In genomic region chr7:65862473-65863176, GRCm38 (mm10) we compare ENCODE assay signal across 9 mouse cellular contexts. TPM values are rescaled to one million over a fixed set of nuclear protein-coding genes. Genes with fewer than 3 reads are reported as not detected.
DNase-seq lines count a peak whose midpoint lies in the region; ATAC-seq and TF ChIP-seq lines count a peak whose summit lies in the region.
"Had no signal": no experiment of that assay in that cellular context is flagged by ENCODE, and none has a peak within 500 bp of the region (broad histone marks: within the 10 kb centered on the region; RNA-seq: fewer than 3 reads in every experiment).

No protein-coding gene starts in this region.

- TF ChIP-seq POLR2A in ES-Bruce4 (IDR thresholded peaks at IDR 0.05; ENCODE audit: insufficient read depth, low read length), result no peak

- peak overlapping the region; percentile 98 for H3K9ac ChIP-seq in ES-Bruce4 (ENCODE audit: low read depth, poor library complexity, severe bottlenecking)
- no peak overlapping the region for H3K9ac ChIP-seq in liver, embryonic 14.5 days (replicated peaks)

- WGBS in hindbrain, embryonic 10.5 days, result 3% methylated on average over 61 of the region's 61 CpGs
- 6% methylated on average over 61 of the region's 61 CpGs for WGBS in liver, embryonic 14.5 days (ENCODE audit: insufficient replicate concordance)

- no peak for TF ChIP-seq CTCF in ES-Bruce4 (IDR thresholded peaks at IDR 0.05; ENCODE audit: low read depth, low read length)
- no peak for TF ChIP-seq CTCF in liver, embryonic 14.5 days (IDR thresholded peaks at IDR 0.05; ENCODE audit: low read depth)

- H3K27ac ChIP-seq in ES-Bruce4 (ENCODE audit: insufficient read depth, low read length), result no peak overlapping the region
- H3K27ac ChIP-seq in hindbrain, embryonic 10.5 days, result peak overlapping the region; percentile 80
- no peak overlapping the region for H3K27ac ChIP-seq in liver, embryonic 14.5 days

- H3K36me3 ChIP-seq in ES-Bruce4 (ENCODE audit: control insufficient read depth, insufficient read depth, low read length, poor library complexity, severe bottlenecking), result no peaks in the 10 kb centered on the region
- no peaks in the 10 kb centered on the region for H3K36me3 ChIP-seq in hindbrain, embryonic 10.5 days
- no peaks in the 10 kb centered on the region for H3K36me3 ChIP-seq in liver, embryonic 14.5 days (replicated peaks; ENCODE audit: control insufficient read depth, insufficient read depth, low read depth)

- H3K4me3 ChIP-seq in ES-Bruce4 (ENCODE audit: low read depth, low read length), result peak overlapping the region; percentile 63
- H3K4me3 ChIP-seq in hindbrain, embryonic 10.5 days, result peak overlapping the region; percentile 70
- H3K4me3 ChIP-seq in liver, embryonic 14.5 days (ENCODE audit: insufficient read depth in 1 of 2, low read depth in 2 of 2, low read length in 2 of 2), result peak overlapping the region; percentile 17 to 49

- no peak for ATAC-seq in liver, embryonic 14.5 days (ENCODE audit: insufficient read depth)

- DNase-seq in embryo, embryonic 9.5 days (ENCODE audit: extremely low spot score), result peak; percentile 28
- DNase-seq in embryo, embryonic 10 days (ENCODE audit: low spot score), result no peak
- DNase-seq in hindbrain, embryonic 10.5 days (ENCODE audit: low spot score), result peak; percentile 26
- no peak for DNase-seq in liver, embryonic 14.5 days (ENCODE audit: low read depth in 3 of 3, low spot score in 3 of 3)
- DNase-seq in Muller cell, postnatal 12 days (ENCODE audit: inconsistent ontology term), result no peak
- no peak for DNase-seq in layer of hippocampus, adult 8-10 months (ENCODE audit: low spot score in 2 of 2)
- DNase-seq in urinary bladder, postnatal 10 days (ENCODE audit: low spot score), result no peak

- no peaks in the 10 kb centered on the region for H3K4me1 ChIP-seq in ES-Bruce4 (ENCODE audit: control insufficient read depth, insufficient read depth, low read length)
- peaks cover 28% of the 10 kb centered on the region for H3K4me1 ChIP-seq in hindbrain, embryonic 10.5 days (replicated peaks)
- no peaks in the 10 kb centered on the region for H3K4me1 ChIP-seq in liver, embryonic 14.5 days (replicated peaks; ENCODE audit: control insufficient read depth in 2 of 2, insufficient read depth in 2 of 2, low read length in 1 of 2)

- H3K4me2 ChIP-seq in liver, embryonic 14.5 days (ENCODE audit: low read depth), result peak overlapping the region; percentile 63

- 0 out of 2 replicates have a peak, but pooled peaks cover 3% of the 10 kb centered on the region for H3K27me3 ChIP-seq in ES-Bruce4 (ENCODE audit: control insufficient read depth, insufficient read depth, low read length, poor library complexity, severe bottlenecking)
- peaks cover 64% of the 10 kb centered on the region for H3K27me3 ChIP-seq in hindbrain, embryonic 10.5 days (ENCODE audit: insufficient read depth, poor library complexity, severe bottlenecking)
- H3K27me3 ChIP-seq in liver, embryonic 14.5 days (ENCODE audit: control insufficient read depth, insufficient read depth, low read length), result peaks cover 58% of the 10 kb centered on the region

- no peaks in the 10 kb centered on the region for H3K9me3 ChIP-seq in ES-Bruce4 (replicated peaks; ENCODE audit: control insufficient read depth, insufficient read depth, low read length, poor library complexity, severe bottlenecking)
- H3K9me3 ChIP-seq in hindbrain, embryonic 10.5 days, result no peaks in the 10 kb centered on the region
- H3K9me3 ChIP-seq in liver, embryonic 14.5 days (ENCODE audit: control insufficient read depth, low read length), result no peaks in the 10 kb centered on the region

- TF ChIP-seq EP300 in ES-Bruce4 (IDR thresholded peaks at IDR 0.05; ENCODE audit: insufficient read depth, low read depth, low read length), result no peak
- TF ChIP-seq EP300 in liver, embryonic 14.5 days (IDR thresholded peaks at IDR 0.05; ENCODE audit: low read depth), result no peak

RNA-seq across cellular contexts. Expression of gene Pcsk6, which starts 1.1 kb away (rescaled TPM):
- 38.5 and 39.5 TPM in 2 replicates for polyA plus RNA-seq in ES-Bruce4 (2011; ENCODE audit: insufficient read depth, insufficient read length, low read depth, missing spikeins)
- 1.0 and 1.2 TPM in 2 replicates for polyA plus RNA-seq in hindbrain, embryonic 10.5 days (2016; fragmentation: Nextera tagmentation; extraction: Ambion mirVana)
- polyA plus RNA-seq in liver, embryonic 14.5 days (2012; rRNA removed), result 1.2 and 1.5 TPM in 2 replicates
- polyA plus RNA-seq in liver, embryonic 14.5 days (2014; fragmentation: Nextera tagmentation; extraction: Ambion mirVana), result 0.57 and 0.88 TPM in 2 replicates
- total RNA-seq in layer of hippocampus, adult 8-10 months (2022), result 10 to 100 TPM; 12.8 to 23.4 (median 18.9) TPM
- total RNA-seq: neutrophil, adult 5-6 weeks had no signal

Comparison
In these comparisons a context has a peak if more than half of its experiments do, and no peak if none do; other contexts are left out.
1. DNase-seq: peak in embryo, embryonic 9.5 days (single experiment) and hindbrain, embryonic 10.5 days (single experiment); none in embryo, embryonic 10 days (single experiment), liver, embryonic 14.5 days (0 of 3), Muller cell, postnatal 12 days (single experiment), layer of hippocampus, adult 8-10 months (0 of 2) and urinary bladder, postnatal 10 days (single experiment).
2. RNA of gene Pcsk6, which starts 1.1 kb away (polyA plus RNA-seq): 38.5 to 39.5 TPM in ES-Bruce4; 0.57 to 1.5 TPM in liver, embryonic 14.5 days and 1.0 to 1.2 TPM in hindbrain, embryonic 10.5 days; every median in the first group is over 10 times any median in the second.
3. Peak in every context shown above with its lines, with median percentiles within 50 percentile points of each other: H3K4me3 ChIP-seq.